Mouse (Mus musculus) forebrain, embryonic 14.5 days (tissue): ENCODE data around the gene Tenm2. TPM values are rescaled to one million over a fixed set of nuclear protein-coding genes. Genes with fewer than 3 reads are reported as not detected.

Experiments
- ATAC-seq: fragments of 200-750 bp; cut with Nextera tagmentation; 2 replicates; pipeline ENCODE4 v1.8.0; 2017; ENCODE audit warnings: mild to moderate bottlenecking, moderate library complexity
- DNase-seq: peaks from one replicate; pipeline ENCODE4 v3.0.0-alpha.2; 2015; ENCODE audit warnings: low spot score
- H3K27ac ChIP-seq: fragments of 300-500 bp; sonication (generic); 2 replicates; pipeline ENCODE4 v1.5.1; 2014; ENCODE audit warnings: low read depth, mild to moderate bottlenecking, control low read depth, low read length, moderate library complexity
- H3K27me3 ChIP-seq: fragments of 300-500 bp; sonication (generic); replicated peaks from 2 replicates; pipeline ENCODE4 v1.6.1; 2014; ENCODE audit warnings: low read length, control low read depth, mixed read lengths; ENCODE audit not compliant: control insufficient read depth, insufficient read depth
- H3K36me3 ChIP-seq: fragments of 300-500 bp; sonication (generic); 2 replicates; pipeline ENCODE4 v1.6.1; 2014; ENCODE audit warnings: low read length, control low read depth; ENCODE audit not compliant: control insufficient read depth, insufficient read depth
- H3K4me1 ChIP-seq: fragments of 300-500 bp; sonication (generic); 2 replicates; pipeline ENCODE4 v1.6.1; 2014; ENCODE audit warnings: antibody characterized with exemption, low read length, control low read depth; ENCODE audit not compliant: control insufficient read depth, insufficient read depth
- H3K4me2 ChIP-seq: fragments of 300-500 bp; sonication (generic); 2 replicates; pipeline ENCODE4 v1.6.1; 2014; ENCODE audit warnings: mild to moderate bottlenecking, control low read depth, low read length
- H3K4me3 ChIP-seq: fragments of 300-500 bp; sonication (generic); 2 replicates; pipeline ENCODE4 v1.5.1; 2014; ENCODE audit warnings: low read depth, low read length, control low read depth
- H3K9ac ChIP-seq: fragments of 300-500 bp; sonication (generic); 2 replicates; pipeline ENCODE4 v1.6.1; 2014; ENCODE audit warnings: mild to moderate bottlenecking, low read length, control low read depth, moderate library complexity
- H3K9me3 ChIP-seq: fragments of 300-500 bp; sonication (generic); replicated peaks from 2 replicates; pipeline ENCODE4 v1.6.1; 2016; ENCODE audit warnings: low read length, control low read depth, mixed read lengths; ENCODE audit not compliant: control insufficient read depth
- WGBS: fragments of 180-500 bp; shearing (Covaris S2); extraction: QIAGEN DNeasy Blood & Tissue Kit; methylation state at CpG from one replicate; pipeline ENCODE4 v1.1.7; 2014; 5-methylcytosine and 5-hydroxymethylcytosine counted together
- polyA plus RNA-seq: library from polyadenylated mRNA; unstranded; fragments of >200 nt; fragmentation: Nextera tagmentation; extraction: Ambion mirVana; gene quantifications from 2 replicates; pipeline ENCODE4 v1.2.1, GENCODE M21; 2014

Tenm2 gene
- polyA plus RNA-seq, 1 experiment from 2014 or later, result 16.0 TPM

DNA sequence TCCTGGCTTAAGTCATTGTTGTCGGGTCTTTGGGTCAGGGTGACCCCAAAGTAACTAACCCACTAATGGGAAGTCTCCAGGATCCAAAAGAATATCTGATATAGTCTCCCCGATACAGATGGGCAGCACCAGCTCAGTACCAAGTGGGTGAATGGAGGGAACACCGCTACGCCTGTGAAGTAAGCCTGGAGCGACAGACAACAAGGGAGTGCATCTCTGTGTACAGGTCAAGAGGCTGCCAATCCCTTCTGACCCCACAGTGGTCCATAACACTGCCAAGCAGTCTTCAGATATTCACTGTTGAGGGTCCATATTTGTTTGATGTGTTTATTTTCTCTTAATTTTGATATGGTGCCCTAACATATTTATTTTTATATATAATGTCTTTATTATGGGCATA lies 754.7 kb downstream of the Tenm2 start:
- Histone ChIP-seq H3K4me1 (peaks cover 27% of the 10 kb centered on the region), H3K27me3 (no peaks in the 10 kb centered on the region), H3K4me2 (no peak overlapping the region), H3K27ac (no peak overlapping the region), H3K36me3 (no peaks in the 10 kb centered on the region), H3K4me3 (no peak overlapping the region), H3K9me3 (no peaks in the 10 kb centered on the region), H3K9ac (no peak overlapping the region)
- ATAC-seq (no peak), DNase-seq (no peak)
- 93% methylated on average over 5 of the region's 5 CpGs for WGBS

DNA sequence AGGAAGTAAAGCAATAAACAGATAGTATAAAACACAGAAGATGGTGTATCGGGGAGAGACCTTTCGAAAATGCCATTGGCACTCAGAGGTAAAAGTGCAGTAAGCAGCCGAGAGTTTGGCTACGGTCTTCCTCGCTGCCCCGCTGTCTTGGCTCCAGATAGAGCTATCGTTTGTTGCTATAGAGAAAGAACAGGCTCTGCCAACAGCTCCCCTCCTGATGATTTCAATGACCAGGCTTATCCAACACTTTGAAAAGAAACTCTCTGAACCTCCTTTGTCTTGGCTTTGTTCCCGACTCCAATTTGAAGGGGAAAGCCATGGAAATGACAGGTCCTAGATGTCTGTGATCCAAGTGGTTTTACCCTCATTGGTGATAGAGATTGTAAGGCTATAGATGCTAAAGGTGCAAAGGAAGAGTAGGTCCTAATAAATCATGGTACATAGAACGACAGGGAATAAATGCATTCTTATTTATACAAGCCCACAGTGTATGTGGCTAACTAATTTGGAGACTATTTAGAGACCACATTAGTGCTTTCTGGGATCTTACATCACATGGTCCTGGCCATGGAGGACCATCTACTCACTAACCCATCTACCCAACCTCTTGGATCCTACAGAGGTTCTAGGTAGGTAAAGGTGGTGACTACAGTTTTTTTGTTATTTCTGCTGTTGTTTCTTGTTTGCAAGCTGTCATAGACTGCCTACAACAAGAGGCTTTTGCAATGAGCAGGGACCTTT lies 765.8 kb downstream of the Tenm2 start:
- Histone ChIP-seq H3K9ac (no peak overlapping the region), H3K36me3 (no peaks in the 10 kb centered on the region), H3K4me2 (0 out of 2 replicates have a peak overlapping the region, but pooled peaks have one; percentile 2), H3K9me3 (no peaks in the 10 kb centered on the region), H3K27ac (no peak overlapping the region), H3K4me3 (no peak overlapping the region), H3K4me1 (peaks cover 12% of the 10 kb centered on the region; the same call in 1 of the 2 replicates), H3K27me3 (no peaks in the 10 kb centered on the region)
- ATAC-seq (peak; percentile 77), DNase-seq (peak; percentile 89)
- WGBS, result 20% methylated on average over 9 of the region's 9 CpGs

DNA sequence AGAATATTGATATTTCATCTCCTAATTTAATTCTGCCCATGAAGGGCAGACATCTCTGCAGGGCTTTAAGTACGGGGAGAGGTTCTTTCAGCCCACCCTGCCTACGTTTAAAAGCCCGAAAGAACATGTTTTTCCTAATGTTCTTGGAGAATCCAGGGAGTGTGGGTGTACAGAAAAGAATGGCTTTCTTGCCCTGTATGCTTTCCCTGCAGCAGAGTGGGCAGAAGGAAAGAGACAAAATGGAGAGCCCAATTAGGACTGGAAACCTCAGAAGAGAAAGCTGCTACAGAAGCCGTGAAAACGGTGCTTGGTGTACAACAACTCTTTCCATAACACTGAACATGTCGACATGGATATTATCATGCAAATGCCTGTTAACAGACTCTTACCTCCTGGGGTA lies 777.3 kb downstream of the Tenm2 start:
- H3K4me3 ChIP-seq, result no peak overlapping the region
- no peaks in the 10 kb centered on the region for H3K36me3 ChIP-seq
- H3K27me3 ChIP-seq, result no peaks in the 10 kb centered on the region
- 15% methylated on average over 6 of the region's 6 CpGs for WGBS
- H3K9me3 ChIP-seq, result no peaks in the 10 kb centered on the region
- no peak overlapping the region for H3K9ac ChIP-seq
- H3K4me1 ChIP-seq, result no peaks in the 10 kb centered on the region
- H3K27ac ChIP-seq, result no peak overlapping the region
- ATAC-seq (no peak), DNase-seq (no peak)
- no peak overlapping the region for H3K4me2 ChIP-seq

DNA sequence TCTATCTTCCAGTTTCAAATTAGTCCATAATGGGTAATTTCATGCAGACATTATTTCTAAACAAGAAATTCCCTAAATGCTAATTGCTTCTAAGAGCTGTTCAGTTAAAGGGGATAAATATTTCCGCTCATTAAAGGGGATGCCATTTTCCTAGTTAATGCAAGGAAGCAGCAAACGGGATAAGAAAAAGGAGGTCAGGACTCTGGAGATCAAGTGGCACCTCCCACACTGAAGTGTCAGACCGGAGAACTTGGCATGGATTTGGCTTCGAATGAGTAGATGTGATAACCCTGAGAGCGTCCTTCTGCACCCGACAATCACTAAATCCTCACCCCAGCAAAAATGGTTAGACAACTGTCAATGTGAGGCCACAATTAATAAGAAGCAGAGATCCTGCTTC lies 781.7 kb downstream of the Tenm2 start:
- Histone ChIP-seq H3K27me3 (no peaks in the 10 kb centered on the region), H3K9ac (no peak overlapping the region), H3K27ac (no peak overlapping the region), H3K4me2 (no peak overlapping the region), H3K36me3 (no peaks in the 10 kb centered on the region), H3K4me1 (no peaks in the 10 kb centered on the region), H3K4me3 (no peak overlapping the region), H3K9me3 (no peaks in the 10 kb centered on the region)
- WGBS, result 59% methylated on average over 6 of the region's 6 CpGs
- DNase-seq (peak; percentile 29), ATAC-seq (no peak)

DNA sequence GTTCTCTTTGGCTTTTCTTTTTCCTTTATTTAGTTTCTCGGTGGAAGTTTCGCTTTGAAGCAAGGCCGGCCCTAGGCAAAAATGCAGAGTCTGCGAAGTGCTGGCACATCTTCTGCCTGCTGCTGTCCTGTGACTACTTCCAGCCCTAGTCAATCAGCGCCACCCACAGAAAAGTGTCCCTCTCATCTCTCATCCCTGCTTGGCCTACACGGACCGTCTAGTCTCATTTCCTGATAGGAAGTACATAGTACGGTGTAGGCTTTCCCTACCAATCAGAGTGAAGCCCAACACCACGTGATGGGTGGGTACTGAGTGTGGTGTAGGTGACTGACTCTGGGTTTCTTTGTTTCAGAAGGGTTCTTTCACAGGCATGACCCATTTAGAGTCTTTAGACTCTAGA lies 783.3 kb downstream of the Tenm2 start:
- 82% methylated on average over 9 of the region's 9 CpGs for WGBS
- peak; percentile 57; the same call in 1 of the 2 replicates for ATAC-seq
- Histone ChIP-seq H3K4me2 (no peak overlapping the region), H3K9me3 (no peaks in the 10 kb centered on the region), H3K4me1 (no peaks in the 10 kb centered on the region), H3K27me3 (no peaks in the 10 kb centered on the region), H3K36me3 (no peaks in the 10 kb centered on the region), H3K4me3 (no peak overlapping the region), H3K27ac (no peak overlapping the region), H3K9ac (no peak overlapping the region)
- no peak for DNase-seq

DNA sequence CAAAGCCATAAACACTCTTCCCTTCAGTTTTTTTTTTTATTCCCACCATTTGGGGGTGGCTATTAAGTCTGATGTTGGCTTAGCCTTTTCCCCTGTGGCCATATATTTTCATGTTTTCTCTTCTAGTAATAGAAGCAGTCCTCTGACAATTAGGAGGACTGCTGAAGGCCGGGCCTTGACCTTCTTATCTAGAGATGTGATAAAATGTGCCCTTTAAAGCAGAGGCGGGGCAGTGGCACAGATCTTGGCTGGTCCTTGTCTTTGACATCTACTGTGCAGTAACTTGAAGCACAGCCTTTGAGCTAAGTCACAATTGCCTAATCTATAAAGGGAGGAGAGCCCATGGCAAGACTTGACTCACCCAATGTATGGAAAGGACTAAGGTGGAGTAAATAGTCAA lies 789.4 kb downstream of the Tenm2 start:
- DNase-seq, result no peak
- Histone ChIP-seq H3K4me1 (no peaks in the 10 kb centered on the region), H3K9ac (no peak overlapping the region), H3K27me3 (no peaks in the 10 kb centered on the region), H3K36me3 (no peaks in the 10 kb centered on the region), H3K4me3 (no peak overlapping the region), H3K27ac (no peak overlapping the region), H3K9me3 (no peaks in the 10 kb centered on the region), H3K4me2 (no peak overlapping the region)
- no peak for ATAC-seq
- whole genome bisulfite sequencing, result 91% methylated on average over 2 of the region's 2 CpGs

DNA sequence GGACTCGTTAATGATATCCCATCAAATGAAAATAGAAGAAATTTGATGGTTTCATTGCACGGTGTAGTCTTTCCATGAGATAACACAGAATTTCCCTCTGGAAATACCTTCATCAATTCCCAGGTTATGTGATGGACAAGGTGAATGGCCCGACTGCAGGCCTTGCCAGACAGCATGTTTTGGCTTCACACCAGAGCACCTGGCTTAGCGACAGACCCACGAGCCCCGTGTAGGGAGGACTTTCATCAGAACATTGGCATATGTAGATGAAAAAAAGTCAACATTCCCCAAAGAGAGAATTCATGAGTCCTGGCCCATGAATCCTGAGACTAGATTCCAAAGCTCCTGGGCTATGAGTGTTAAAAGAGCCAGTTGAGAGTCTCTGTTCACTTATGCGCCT lies 791.9 kb downstream of the Tenm2 start:
- no peak overlapping the region for H3K9ac ChIP-seq
- H3K4me1 ChIP-seq, result no peaks in the 10 kb centered on the region
- 96% methylated on average over 7 of the region's 7 CpGs for WGBS
- H3K9me3 ChIP-seq, result no peaks in the 10 kb centered on the region
- ATAC-seq (no peak), DNase-seq (no peak)
- no peak overlapping the region for H3K4me3 ChIP-seq
- no peak overlapping the region for H3K4me2 ChIP-seq
- H3K27ac ChIP-seq, result no peak overlapping the region
- no peaks in the 10 kb centered on the region for H3K27me3 ChIP-seq
- H3K36me3 ChIP-seq, result no peaks in the 10 kb centered on the region

DNA sequence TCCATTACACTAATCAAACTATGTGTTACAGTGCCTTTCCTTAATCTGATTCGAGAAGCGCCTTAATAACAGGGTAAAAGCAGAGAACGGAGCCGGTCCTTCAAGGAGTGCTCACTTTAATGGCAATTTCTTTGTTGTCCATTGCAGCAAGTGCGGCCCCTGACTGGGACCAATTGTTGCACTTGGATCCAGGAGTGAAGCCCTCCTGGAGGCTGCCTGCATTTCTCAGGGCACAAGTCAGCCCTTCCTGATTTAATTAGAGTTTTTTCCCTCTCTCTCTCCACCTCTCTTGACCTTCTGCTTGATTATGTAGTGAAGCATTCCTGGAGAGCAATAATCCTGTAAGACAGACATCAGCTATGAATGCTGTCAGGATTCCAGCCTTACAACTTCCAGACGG lies 794.0 kb downstream of the Tenm2 start:
- H3K4me1 ChIP-seq, result no peaks in the 10 kb centered on the region
- no peaks in the 10 kb centered on the region for H3K9me3 ChIP-seq
- H3K27me3 ChIP-seq, result no peaks in the 10 kb centered on the region
- no peak overlapping the region for H3K9ac ChIP-seq
- DNase-seq, result peak; percentile 32
- no peak overlapping the region for H3K27ac ChIP-seq
- H3K4me3 ChIP-seq, result no peak overlapping the region
- WGBS, result 5% methylated on average over 6 of the region's 6 CpGs
- H3K4me2 ChIP-seq, result no peak overlapping the region
- no peak for ATAC-seq
- H3K36me3 ChIP-seq, result no peaks in the 10 kb centered on the region

DNA sequence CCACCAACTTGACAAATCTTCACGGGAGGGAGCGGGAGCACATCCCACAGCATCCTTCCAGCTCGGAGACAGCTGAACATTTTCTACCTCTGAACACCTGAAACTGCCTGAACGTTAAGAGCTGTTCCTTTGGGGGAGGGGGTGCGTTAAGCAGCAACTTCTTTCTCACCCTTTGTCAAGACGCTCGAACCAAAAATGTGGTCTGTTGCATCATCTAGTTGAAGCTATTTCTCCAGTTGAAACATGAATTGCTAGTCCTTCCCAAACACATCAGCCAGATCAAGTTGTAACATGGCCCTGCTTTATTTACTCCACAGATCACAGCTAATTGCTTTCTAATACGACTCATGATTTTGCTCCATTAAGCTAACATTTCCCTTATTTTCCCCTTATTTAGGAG lies 799.5 kb downstream of the Tenm2 start:
- DNase-seq (no peak), ATAC-seq (no peak)
- H3K4me3 ChIP-seq, result no peak overlapping the region
- no peak overlapping the region for H3K4me2 ChIP-seq
- no peaks in the 10 kb centered on the region for H3K36me3 ChIP-seq
- no peak overlapping the region for H3K27ac ChIP-seq
- no peaks in the 10 kb centered on the region for H3K4me1 ChIP-seq
- WGBS, result 55% methylated on average over 8 of the region's 8 CpGs
- H3K9me3 ChIP-seq, result no peaks in the 10 kb centered on the region
- H3K27me3 ChIP-seq, result no peaks in the 10 kb centered on the region
- no peak overlapping the region for H3K9ac ChIP-seq
